Mouse (Mus musculus): ENCODE measurements at regions not wholly inside any gene's neighbourhood (a gene's known extent, or its start where the extent isn't known, plus 50 kb on each side); places are given as distances from the start of the nearest gene placed in this dataset.

DNA sequence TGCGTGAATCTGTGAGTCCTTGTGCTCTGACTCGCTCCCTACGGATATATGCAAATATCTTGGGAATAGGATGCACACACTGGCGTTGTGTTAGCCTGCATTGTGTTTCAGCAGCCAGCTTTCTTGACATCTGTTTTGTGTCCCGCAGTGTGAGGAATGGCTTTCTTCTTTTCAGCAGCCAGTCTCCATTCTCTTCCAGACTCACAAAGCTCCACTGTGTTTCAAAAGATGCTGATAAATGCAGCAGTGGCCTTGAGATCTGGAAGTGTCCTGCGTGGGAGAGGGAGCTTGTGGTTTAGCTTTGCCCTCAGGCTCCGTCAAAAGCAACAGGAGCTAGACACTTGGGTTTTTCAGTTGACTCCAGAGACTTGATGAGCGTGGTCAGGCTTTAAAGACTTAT is 188.9 kb upstream of the Fat4 start:
- no peak for DNase-seq
- intact Hi-C loops (cut with DNase I), result no loop called here

DNA sequence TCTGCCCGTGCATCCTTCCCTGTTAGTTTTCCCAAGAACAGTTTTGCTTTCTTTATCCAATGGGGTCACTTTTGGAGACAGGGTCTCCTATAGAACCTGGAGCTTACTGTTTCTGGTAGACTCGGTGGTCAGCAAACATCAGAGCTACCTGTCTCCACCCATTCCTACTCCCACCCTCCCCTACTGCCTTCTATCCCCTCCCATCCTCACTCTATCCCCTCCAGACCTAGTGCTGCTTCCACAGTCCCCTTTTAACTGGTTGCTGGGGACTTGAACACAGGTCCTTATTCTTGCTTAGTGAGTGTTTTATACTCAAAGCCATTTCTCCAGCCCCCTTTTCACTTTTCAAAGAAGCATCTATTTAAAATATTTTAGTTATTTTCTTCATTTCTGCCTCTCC is 189.4 kb upstream of the Fat4 start:
- intact Hi-C loops (cut with DNase I), result no loop called here
- no peak for DNase-seq

DNA sequence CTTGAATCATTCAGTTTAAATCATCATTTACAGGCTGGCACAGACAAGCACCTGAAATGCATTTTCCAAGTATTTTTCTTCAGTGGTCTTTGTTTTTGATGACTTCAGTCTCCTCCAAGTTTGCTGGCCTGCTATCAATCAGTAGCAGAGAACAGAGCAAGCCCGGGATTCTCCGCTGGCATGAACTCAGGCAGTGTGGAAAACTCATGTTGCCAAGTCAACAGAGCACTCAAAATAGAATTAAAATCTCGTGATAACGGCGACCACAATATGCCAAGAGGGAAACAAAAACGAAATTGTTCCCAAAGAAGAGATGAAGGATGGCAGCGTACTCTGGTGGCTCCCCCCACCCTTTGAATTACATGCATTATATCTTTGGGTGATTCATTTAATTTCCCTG is 190.9 kb upstream of the Fat4 start:
- intact Hi-C loops (cut with DNase I), result no loop called here
- DNase-seq, result peak; percentile 20

DNA sequence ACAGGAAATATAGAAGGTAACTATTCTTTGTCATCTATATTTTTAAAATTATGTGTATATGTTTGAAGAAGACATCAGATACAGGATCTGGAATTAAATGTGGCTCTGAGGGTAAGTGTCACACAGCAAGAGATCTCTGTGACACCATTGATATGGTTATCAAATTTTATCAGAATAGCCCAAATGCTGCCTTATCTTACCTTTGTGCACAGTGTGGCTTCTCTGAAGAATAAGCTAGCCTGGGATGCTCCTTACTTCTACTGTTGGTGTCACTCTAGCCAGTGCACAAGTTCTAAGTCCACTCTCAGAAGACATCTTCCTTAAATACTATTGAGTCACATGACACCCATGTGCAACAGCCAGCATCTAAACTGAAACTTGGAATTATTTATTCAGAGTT is 194.0 kb upstream of the Fat4 start:
- intact Hi-C loops (cut with DNase I), result no loop called here
- DNase-seq, result no peak

DNA sequence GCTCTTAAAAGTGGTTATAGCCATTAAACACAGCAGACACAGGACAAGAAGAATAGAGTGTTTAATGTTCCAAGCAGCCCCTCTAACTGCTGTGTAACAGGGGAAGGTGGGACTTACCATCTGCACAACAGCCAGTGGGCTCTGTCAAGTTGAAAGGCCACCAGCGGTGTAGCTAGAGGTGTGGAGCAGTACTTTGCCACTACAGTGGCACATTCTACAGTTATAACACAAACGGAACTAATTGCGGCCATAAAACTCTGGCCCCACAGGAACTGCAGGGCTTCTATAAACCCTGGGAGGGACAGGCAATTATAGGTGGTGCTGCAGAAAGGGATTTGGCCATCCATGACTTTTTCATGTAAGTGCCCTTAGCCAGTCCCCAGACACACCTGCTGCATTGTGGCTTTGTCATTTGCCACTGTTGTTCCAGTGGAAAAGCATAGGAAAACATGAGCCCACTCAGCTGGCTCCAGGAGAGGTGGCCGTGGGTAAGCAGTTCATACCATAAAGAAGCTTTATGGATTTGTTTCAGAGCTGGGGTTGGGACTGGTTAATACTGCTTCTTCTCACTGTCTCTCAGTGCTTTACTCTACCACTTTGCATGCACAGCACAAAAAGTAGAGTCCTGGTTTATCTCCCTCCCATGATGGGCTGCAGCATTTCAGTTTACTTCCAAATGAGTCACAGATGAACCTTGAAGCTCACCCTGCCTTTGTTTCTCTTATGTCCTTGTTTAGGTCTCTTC is 199.8 kb upstream of the Ankrd50 start:
- intact Hi-C loops (cut with DNase I), result no loop called here
- no peak for DNase-seq

DNA sequence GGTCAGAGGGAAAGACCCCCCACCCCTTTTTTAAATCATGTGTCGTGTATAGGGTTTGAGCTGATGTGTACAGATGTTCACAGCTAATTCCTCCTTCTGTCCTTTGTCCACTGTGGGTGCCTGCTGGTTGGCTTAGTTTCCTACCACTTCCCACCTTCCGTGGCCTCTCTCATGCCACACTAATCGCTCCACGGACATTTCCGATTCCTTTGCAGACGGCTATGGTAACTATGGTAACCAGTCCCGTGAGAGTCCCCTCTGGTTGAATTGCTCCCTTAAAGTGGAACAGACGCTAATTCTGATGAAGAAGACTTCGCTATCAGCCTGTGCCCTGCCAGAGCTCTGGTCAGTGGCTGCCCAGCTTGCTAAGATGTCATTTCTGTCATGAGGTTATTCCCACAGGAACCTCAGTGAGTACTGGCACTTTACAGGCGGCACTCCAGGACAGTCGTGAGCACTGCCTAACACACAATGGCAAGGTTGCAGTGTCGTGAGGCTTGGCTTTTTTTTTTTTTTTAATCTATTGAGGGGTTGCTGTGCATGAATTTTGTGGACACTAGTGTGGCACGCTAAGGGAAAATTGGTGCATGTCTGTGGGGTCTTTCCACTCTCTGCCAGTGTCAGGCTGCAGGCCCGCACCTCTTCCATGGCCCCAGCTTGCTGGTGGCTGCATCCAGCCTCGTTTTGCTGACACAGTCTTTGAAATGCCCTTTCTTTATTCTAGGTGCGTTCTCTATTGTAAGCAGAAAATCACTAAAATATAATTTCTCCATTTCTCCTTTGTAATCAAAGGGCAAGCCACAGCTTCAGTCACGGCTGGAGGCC is 179.2 kb upstream of the Ankrd50 start:
- intact Hi-C loops (cut with DNase I), result no loop called here
- DNase-seq, result peak; percentile 54

DNA sequence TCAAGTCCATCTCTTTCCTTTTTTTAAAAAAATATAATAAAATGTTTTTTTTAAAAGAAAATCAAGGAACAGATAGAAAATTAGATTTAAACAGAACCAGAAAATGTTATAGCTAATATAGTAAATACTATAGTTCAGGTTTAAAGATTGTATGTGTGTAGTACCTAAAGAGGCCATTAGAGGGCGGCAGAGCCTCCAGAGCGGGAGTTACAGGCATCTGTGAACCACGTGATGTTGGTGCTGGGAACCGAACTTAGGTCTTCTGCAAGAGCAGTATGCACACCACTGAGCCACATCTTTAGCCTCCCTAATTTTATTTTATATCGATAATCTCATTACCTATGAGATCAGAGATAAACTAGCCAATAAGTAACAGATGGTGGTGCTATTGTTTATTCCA is 178.4 kb upstream of the Ankrd50 start:
- DNase-seq, result no peak
- intact Hi-C loops (cut with DNase I), result no loop called here

DNA sequence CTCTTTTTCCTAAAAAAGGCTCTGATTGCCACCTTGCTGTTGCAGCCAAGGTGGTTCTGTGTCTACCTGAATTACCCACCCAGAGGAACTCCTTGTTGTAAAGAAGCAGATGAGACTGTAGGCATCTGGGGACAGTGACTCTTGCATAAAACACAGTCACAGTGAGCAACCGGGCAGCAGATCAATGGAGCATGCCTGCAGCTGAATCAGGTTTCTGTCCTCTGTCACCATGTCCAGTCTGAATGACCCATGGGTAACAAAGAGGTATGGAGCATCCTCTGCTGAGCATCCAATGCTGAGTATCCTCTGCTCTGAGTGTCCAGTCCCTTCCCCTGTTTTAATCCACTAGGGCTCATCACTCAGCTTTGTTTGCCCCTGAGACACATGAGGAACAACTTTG is 172.1 kb upstream of the Ankrd50 start:
- intact Hi-C loops (cut with DNase I), result no loop called here
- no peak for DNase-seq

DNA sequence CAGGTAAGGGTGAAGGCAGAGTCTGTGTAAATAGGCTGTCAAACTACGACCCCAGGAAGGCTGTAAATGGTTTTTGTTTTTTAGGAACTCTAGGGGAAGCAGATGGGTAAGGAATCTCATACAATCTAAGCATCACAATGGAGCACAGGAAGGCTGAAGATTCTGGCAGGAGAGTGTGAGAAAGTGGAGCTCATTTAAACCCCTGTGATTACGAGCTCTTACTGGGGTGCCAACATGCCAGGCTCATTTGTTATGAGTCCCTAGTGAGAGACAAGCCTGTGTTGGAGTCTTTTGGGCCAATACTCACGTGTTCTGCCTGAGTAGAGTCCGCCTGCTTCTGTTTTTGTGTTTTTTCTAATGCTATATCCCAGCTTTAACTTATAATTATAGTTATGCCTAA is 169.3 kb upstream of the Ankrd50 start:
- intact Hi-C loops (cut with DNase I), result no loop called here
- DNase-seq, result no peak

DNA sequence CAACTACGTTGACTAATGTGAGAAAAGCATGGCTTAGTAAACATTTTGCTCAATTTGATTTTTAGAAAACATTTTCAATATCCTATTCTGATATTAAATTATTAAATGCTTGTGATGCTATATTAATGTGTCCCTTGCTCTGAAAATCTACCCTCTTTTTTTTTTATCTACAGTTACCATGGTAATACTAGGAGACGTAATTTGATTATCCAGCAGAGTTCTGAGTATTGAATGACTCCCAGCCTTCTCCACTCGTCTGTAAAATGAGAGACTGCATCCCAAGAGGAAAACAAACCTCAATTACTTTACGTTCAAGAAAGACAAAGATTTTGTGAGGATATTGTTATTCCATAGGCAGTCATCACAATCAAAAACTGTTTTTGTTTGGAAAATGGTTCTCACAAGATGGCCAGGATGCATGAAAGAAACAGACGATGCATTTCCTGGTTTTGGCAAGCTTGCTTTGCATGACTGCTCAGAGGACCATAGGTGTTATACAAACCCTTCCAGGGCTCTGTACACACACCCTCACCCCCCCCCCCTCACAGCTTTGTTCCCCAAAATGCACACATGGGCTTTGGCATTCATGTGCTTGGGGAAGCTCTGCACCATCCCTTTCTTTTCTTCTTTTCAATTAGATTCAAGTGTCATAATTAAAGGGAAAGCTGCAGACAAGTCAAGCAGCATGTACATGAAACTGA is 168.5 kb upstream of the Ankrd50 start:
- no peak for DNase-seq
- intact Hi-C loops (cut with DNase I), result no loop called here

DNA sequence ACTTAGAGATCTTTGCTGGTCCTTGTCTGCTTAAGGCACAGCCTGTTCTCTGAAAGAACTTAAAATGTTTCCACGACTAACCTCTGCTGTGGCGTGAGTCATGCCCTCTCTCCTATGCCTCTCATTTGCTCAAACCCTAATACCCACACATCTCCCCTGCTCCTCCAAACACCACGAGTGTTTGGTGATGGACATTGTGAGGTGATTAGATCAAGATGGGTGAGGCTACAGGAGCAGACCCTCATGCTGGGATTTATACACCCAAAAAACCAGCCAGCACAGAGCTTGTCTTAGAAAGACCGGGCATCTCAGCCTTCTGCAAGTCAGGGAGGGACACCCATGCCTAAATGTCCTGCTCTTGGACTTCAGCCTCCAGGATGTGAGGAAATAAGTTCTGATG is 165.5 kb upstream of the Ankrd50 start:
- DNase-seq, result no peak
- intact Hi-C loops (cut with DNase I), result no loop called here

DNA sequence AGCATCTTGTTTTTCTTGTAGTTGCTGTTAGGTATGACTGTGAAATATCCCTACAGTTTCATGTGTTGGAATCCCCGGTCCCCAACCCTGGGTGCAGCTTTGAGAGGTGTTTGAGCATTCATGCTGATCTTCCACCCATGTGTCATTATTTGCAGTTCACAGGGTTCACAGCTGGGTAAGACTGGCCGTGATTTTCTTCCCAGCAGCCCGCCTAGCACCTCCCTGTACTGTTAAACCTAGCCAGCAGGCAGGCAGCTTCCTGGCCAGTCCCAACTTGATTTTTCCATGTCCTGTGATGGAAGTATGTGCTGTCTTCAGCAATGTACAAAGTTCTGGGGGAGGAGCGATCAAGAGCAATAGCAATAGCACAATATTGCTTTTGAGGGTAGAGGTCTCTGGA is 164.0 kb upstream of the Ankrd50 start:
- intact Hi-C loops (cut with DNase I), result no loop called here
- DNase-seq, result no peak

DNA sequence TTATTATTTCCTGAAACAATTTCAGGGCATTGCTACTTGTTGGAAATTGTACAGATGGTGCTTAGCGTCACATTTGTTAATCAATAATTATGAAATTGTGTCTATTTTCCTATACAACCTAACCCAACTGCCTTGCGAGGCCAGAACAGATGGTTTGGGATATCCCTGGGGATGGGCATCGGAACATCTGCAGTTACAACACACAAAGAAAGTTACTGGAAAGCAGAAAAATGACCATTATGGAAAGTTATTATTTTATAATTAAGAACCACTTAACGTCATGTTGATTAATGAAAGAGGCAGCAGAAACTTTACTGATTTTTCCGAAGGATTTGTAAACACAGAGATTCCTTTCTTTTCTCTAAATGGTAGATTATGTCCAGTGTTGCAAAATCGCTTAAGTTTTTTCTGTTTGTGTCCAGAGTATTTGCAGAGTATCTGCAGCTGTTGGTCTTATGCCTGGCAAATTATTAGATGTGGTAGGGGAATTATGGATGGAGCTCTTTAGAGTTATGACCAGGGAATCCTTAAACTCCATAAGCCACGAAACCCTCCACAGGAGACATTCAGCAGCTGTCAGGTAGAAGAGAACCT is 163.2 kb upstream of the Ankrd50 start:
- no peak for DNase-seq
- intact Hi-C loops (cut with DNase I), result no loop called here

DNA sequence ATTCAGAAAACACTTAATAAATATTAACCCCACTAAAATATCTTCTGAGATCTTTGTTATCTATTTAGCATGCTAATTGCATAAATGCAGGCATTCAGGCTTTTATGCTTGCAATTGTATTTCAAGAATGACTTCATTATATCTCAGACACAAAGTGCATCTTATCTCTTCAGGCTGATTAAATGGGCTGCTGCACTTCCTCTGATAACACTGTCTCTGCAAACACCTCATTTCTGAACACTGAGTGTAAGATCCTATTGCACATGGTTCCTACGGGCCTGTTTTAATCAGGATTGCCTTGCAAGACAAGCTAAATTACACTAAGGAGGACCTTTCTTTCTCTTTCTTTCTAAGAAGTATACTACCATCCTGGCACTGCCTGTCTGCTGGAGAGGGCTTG is 157.1 kb upstream of the Ankrd50 start:
- intact Hi-C loops (cut with DNase I), result no loop called here
- DNase-seq, result no peak

DNA sequence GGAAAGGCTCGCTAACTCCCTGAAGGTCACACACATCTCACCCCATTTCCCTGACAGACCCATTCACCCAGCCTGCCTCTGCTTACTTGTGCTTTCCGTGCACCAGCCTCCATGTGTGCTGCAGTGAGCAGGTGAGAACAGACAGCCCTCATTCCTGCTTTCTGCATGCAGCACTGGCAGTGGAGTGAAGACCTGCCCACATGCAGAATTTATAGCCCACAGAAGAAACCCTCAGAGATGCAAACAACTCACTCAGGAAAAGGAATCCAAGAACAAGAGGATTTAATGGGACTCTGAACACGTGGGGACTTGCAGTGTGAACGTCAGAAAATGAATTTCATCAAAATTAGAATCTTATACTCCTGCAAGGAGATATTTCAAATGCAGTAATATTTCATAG is 152.2 kb upstream of the Ankrd50 start:
- no peak for DNase-seq
- intact Hi-C loops (cut with DNase I), result no loop called here

DNA sequence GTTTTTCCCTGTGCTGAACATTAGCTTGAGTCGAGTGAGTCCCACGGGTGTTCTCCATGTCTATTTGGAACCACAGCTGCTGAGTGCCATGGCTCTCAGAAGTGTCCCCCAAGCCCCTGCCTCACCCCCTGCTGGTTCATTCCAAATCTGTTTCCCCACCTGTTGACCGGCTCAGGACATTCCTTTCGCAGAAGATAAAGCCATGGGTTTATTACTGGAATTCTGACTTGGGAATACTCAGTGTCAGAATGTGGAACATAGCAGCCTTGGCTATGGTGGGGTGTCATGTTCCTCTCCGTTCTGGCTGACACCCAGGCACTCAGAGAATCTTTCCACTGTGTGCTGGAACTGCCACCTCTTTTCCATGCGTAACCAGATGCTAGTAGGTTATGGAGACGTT is 148.7 kb upstream of the Ankrd50 start:
- no peak for DNase-seq
- intact Hi-C loops (cut with DNase I), result no loop called here

DNA sequence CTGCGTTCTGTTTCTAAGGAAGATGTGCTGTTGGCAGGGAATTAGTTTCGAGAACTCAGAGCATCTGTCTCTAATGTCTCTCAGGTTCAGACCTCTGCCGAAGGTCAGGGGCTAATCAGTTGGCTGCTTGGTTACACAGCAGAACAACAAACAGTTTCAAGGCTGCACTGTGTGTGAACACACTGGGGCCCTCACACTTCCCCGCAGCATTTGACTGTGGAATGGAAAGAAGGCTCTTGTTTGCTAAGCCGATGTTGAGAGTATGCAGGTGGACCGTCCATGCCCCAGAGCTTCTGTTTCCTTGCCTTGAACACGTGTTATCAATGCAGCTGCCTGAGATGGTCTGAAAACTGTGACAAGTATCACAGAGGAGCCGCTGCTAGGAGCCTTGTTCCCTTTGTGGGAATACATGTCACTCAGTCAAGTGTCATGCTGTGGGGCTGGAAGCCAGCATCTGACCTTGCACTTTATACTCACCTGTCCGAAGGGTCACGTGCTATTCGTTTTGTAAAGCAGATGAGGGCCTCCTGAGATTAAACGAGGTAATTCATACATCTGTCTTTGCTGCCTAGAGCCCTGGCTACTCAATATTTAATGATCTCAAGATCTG is 141.0 kb upstream of the Ankrd50 start:
- no peak for DNase-seq
- intact Hi-C loops (cut with DNase I), result no loop called here

DNA sequence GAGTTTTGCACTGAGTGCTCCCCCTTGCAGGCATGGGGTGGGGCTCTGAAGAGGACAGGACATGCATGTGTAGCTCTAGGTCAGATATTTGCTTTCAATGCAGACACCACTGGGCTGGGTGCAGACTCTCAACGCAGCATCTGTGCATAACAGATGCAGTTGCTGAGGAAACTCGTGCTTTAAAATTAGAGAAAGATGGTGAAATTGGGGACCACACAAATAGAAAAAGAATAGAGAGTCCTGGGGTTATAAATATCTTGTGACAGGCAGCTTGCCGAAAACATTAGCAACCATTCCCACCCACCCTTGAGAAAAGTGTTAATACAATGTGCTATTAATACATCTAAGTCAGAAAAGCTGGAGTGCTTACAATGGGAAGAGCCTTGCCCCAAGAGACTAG is 133.3 kb upstream of the Ankrd50 start:
- intact Hi-C loops (cut with DNase I), result no loop called here
- DNase-seq, result no peak

DNA sequence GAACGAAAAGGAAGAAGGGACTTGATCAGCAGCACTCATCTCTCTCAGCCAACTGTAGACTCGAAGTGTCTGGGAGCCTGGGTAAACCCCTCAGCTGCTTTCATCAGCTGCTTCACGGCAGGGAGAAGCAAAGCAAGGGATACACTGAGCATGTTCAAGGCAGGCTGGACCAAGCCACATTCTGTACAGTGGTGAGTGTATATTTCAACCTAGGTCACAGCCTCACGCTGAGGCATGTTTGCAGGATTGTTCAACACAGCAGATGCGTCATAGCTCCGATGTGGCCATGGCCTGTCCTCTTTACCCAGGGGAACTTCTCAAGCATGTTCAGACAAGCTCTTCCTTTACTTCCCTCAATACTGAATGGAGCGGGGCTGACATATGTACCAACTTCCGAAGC is 132.6 kb upstream of the Ankrd50 start:
- intact Hi-C loops (cut with DNase I), result no loop called here
- DNase-seq, result no peak

DNA sequence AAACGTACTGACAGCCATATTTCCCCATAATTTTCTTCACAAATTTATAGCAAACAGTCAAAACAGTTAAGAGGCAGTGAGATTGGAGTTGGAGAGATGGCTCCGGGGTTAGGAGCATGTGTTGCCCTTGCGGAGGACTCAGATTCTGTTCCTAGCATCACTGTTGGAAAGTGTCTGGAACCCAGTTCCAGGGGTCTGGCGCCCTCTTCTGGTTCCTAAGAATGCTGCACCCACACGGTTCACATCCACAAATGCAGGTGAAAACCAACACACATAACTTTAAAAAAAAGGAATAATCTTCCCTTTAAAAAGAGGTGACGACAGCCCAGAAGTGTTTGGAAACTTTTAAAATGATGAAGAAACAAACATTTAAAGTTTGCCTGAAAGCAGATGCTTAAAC is 129.1 kb upstream of the Ankrd50 start:
- no peak for DNase-seq
- intact Hi-C loops (cut with DNase I), result no loop called here

DNA sequence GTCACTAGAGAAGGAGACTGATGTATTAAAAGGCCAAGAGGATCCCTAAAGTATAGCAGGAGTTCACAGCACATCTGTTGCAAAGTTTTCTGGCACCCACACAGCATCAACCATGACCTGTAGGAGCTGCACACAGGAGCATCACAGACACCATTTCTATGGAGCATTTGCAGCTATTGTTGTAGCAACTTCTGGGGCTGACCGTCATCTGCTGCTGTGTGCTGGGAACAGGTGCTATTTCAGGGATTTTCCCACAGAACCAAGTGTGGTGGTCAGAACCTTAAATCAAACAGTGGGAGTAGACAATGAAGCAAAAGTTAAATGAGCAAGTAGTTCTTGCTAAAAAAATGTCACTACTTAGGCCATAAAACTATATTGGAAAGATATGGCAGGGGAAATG is 106.9 kb upstream of the Ankrd50 start:
- intact Hi-C loops (cut with DNase I), result no loop called here
- DNase-seq, result no peak
